Mouse (Mus musculus) spleen, adult 18-20 months (tissue): Measurements from ENCODE around the gene Mstn.
A peak's percentile ranks its signal among the peaks of the same experiment; 100 is the strongest.

Source experiments
- DNase-seq, 2 experiments: peaks; one replicate each; pipeline ENCODE4 v3.0.0; 2022; ENCODE audit warnings: mixed read lengths in 2 of 2

Mstn gene

DNA sequence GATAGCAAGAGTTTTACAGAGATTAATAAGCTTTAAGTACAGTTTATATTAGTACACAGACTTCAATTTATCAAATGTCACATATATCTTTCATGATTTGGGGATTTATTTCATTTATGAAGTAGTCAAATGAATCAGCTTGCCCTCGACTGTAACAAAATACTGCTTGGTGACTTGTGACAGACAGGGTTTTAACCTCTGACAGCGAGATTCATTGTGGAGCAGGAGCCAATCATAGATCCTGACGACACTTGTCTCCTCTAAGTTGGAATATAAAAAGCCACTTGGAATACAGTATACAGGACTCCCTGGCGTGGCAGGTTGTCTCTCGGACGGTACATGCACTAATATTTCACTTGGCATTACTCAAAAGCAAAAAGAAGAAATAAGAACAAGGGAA is at the start of gene Mstn:
TSS of gene Mstn (plus strand) at position 301 of the 400 bp plus-strand sequence.
- no peak for DNase-seq

DNA sequence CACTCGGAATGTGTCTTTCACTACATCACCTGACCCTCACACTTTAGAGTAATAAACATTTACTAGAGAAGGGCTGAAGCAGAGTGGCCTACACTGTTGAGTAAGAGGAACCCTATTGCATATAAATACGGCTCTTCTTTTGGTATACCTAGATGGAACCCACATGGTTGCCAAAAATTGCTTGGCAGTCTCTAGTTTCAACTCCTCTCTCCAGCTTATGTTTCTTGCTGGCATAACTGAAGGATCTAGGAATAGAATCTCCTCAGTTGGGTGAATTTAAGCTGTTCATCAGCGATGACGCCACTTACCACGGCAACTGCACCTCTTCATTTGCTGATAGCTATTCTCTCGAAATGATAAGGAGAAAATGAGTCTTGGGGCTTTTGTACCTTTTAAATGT is 46.7 kb upstream of the Mstn start:
- no peak for DNase-seq

DNA sequence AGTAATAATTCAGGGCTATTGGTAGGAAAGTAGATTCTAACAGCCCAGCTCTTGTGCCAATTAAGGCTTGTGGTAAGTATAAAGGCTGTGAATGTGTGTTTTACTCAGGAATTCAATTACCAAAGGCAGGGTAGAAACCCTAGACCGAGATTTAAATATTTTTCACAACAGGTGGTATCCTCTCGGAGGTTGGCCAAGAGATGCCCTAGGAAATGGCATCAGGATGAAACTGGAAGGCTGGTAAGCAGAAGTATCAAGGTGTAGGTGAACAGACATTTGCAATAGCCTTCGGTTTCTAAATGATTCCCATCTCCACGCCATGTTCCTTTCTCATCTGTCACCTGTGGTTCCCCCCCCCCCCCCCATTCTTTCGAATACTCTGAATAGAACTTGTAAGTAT is 45.8 kb upstream of the Mstn start:
- DNase-seq, result no peak

DNA sequence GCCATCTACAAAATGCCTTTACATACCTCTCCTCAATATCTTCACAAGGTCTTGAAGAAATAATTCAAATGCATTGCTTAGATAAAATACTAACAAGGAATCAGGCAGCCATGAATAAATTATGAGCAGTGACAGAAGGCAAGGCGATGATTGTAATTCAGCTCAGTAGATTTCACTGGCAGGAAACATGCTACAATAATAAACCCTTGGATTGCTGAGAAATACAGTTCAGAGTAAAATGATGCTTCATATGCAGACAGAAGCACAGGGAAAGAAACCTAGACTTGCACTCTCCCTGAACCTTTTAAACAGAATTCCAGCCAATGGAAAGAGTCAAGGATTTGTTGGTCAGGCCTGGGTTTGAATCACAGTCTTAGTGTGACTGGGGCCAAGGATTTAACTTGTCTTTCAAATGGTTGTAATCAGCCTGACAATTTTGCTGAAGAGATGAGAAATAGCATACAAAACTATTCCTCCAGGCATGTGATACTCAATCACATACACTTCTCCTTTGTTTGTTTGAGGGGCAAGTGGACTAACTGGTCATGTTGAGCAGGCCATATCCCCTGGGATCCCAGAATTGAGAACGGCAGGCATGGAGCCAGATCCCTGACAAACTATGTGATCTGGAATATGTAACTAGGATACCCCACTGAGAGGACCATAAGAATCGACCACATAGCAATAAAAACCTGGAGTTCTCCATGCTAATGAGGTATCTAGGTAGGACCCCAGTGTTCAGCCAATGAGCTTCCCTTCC is 42.5 kb upstream of the Mstn start:
- no peak for DNase-seq

DNA sequence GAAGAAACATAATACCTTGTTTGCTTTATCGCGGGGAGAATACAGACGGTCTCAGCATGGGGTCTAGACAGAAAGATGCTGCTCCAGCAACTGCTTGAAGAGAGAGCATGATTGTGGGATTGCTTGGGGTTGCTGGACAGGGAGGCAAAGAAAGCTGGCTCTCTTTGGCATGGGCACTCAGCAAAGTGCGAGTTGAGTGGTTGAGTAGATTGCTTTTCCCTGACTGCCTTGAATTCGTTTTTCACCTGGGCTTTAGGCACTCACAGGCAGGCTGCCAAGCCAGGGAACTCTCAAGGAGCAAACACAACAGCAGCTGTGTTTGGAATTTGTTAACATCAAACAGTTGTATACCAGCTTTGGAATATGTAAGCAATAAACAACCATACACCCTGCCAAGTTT is 41.4 kb upstream of the Mstn start, which contains the start of gene 1700019D03Rik:
TSS of gene 1700019D03Rik (minus strand) at position 101 of the 400 bp plus-strand sequence.
- DNase-seq, result no peak

DNA sequence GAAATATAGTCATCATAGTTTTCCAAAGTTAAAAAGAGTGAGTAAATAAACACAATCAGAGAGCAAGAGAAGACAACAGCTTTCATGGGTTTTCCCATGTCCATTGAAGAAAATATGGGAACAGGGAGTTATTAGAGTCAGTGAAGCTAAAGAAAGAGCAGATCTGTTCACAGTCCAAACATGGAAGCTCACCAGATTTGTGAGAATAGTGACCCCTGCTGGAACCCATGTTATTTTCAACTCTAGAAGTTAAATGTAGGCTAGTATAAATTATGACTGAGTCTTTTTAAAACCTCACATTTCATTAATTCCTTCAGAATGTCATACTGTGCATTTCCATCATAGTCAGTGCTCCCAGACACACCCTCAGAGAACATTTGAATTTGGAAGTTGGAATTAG is 28.9 kb upstream of the Mstn start:
- no peak for DNase-seq

DNA sequence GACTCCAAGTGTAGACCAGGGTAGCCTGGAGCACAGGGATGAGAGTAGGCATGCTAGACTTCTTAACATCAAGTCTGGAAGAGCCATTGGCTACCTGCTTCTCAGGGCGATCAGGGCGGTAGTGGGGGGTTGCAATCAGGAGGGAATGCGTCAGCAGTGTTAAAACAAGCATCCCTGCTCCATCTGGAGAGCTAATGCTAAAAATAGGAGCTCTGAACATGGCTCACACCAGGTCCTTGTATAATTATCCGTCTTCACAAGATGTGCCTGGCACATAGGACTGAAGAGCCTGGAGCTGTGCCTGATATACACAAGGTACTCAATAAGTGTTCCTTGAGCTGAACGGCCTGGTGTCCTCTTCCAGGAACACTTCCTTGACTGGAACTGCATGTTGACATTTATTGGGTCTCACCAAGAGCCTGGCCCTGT is 24.0 kb upstream of the Mstn start:
- no peak for DNase-seq

DNA sequence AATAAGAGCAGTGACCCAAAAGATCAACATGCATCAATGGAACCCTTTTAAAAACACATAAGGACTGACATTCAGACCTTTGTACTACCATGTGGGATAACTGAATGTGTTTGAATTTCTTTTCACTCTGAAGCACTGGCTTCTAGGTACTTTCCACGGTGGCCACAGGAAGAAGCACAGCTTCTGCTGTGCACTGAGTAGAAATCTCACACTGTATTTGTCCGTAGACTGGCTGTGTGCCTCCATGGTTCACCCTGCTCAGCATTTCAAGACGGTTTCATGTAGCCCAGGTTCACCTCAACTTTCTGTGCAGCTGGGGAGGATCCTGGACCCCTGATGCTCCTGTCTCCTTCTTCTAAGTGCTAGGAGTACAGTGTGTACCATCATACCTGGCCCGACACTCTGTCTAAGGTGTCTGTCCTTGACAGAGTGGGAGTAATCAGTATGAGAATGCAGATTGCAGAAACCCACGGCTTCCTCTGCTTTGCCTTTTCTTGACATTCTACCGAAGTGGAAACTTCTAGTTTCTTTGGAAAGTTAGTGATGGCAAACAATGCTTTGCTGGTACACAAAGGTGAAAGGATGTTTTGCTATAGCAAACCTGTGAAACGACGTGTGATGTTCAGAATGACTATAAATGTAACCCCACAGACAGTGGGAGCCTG is 11.5 kb upstream of the Mstn start:
- DNase-seq, result no peak

DNA sequence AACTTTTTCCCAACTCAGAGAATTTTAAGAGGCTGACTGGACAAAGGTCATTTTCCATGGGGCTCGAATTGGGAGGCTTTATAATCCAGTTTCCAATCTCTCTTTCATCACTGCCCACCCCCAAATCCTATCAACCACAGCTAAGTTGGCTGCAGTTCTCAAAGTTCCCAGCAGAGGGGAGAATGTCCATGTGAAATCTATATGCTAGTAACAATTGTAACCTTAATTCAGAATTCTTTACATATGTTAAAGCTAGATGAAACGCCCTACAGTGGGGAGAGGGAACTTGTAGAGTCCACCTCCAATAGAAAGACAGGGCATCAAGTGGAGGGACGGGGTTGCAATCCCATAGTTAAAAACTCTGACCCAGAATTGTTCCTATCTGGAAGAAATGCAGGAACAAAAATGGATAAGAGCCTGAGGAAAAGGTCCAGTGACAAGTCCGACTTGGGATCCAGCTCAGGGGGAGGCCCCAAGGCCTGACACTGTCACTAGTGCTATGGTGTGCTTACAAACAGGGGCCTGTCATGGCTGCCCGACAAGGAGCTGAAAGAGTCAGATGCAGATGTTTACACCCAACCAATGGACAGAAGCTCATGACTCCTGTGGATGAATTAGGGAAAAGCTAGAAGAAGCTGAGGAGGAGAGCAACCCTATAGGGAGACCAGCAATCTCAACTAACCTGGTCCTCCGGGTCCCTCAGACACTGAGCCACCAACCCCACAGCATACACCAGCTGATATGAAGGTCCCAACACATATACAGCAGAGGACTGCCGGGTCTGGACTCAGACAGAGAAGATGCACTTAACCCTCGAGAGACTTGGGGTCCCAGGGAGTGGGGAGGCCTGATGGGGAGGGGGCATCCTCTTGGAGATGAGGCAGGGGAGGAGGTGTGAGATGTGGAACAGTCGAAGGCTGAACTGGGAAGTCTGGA is 8.1 kb upstream of the Mstn start:
- DNase-seq, result peak; percentile 9 to 63

DNA sequence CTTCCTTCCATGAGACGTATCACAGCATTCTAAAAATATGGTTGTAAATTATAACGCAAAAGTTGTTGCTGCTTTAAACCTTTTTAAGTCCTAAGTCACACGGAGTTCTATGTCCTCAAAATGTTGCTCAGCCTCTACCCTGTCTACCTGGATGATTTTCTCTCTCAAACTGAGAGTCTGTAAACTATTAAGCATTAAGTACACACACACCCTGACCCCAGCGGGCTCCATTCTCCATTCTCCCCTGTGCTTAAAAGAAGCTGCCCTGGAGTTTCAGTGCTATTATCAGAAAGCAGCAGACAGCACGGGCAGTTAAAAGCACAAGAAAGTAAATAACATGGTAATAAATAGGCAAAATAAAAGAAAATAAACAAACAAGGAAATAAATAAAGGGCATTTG is 2.3 kb upstream of the Mstn start:
- no peak for DNase-seq

DNA sequence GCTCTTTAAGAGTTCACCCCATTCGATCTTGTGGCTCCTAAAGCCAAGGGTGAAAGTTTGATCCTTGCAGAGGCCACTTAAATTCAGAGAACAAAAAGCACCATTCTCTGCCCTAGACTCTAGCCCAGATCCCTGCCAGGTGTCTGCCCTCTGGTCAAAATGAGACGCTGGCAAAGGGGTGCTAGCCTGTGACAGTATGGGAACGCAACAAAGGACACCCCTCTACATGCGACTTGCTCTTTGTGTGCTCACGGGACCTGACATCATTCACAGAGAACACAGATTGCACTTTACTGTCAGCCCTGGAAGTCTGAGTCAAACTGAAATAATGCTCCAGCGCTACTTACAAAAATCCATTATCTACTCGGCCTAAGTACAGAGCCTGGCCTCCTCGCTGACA is 941 bp upstream of the Mstn start:
- DNase-seq, result no peak

DNA sequence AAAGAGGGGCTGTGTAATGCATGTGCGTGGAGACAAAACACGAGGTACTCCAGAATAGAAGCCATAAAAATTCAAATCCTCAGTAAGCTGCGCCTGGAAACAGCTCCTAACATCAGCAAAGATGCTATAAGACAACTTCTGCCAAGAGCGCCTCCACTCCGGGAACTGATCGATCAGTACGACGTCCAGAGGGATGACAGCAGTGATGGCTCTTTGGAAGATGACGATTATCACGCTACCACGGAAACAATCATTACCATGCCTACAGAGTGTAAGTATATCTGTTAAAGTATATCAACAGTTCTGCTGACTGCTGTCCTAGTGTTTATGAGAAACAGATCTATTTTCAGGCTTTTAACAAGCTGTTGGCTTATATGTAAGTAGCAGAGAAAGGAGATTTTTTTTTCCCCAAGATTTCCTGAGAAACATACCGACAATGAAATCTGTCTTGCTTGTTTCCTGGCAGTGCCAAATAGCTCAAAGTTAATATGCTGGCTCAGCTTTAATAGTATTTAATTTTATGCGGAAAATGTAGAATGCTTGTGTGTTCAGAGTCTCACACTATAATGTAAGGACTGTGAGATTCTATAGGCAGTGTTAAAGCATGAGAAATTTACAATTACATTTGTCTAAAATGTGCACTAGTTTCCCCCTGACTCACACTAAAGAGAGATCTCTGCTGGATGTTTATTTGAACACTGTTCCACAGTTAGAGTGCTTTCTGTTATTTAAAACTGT is 600 bp downstream of the Mstn start:
- no peak for DNase-seq

DNA sequence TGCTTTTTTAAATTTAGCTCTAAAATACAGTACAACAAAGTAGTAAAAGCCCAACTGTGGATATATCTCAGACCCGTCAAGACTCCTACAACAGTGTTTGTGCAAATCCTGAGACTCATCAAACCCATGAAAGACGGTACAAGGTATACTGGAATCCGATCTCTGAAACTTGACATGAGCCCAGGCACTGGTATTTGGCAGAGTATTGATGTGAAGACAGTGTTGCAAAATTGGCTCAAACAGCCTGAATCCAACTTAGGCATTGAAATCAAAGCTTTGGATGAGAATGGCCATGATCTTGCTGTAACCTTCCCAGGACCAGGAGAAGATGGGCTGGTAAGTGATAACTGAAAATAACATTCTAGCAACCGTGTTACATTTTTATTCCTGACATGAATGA is 2.5 kb downstream of the Mstn start:
- DNase-seq, result no peak

DNA sequence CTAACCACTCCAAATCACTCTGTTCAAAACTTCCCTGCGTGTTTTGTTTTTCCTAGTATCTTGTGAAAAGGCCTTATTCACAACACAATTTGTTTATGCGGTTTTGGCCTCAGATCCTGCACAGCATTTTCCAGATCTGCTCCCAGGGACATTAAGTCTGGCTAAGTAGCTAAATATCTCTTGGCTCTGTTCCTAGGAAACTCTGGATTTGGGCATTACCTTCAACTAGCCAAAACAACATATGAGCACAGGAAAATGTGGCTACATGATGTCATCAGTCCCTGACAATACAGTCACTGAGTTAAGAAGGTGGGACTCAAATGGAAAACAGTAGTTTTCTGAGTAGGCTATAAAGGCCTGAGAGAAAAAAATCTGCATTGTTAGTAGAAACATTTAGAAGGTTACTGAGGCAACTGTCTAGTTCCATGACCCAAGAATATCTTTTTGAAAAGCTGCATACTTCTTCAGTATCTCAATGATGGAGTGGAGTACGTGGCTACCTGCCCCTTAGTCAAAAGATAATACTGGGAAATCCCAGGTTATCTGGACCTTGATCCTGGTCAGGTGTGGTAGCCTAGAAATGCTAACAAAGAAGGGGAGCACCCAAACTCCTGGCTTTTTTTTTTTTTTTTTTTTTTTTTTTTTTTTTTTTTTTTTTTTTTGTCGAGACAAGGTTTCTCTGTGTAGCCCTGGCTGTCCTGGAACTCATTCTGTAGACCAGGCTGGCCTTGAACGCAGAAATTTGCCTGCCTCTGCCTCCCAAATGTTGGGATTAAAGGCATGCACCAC is 8.5 kb downstream of the Mstn start:
- DNase-seq, result no peak

DNA sequence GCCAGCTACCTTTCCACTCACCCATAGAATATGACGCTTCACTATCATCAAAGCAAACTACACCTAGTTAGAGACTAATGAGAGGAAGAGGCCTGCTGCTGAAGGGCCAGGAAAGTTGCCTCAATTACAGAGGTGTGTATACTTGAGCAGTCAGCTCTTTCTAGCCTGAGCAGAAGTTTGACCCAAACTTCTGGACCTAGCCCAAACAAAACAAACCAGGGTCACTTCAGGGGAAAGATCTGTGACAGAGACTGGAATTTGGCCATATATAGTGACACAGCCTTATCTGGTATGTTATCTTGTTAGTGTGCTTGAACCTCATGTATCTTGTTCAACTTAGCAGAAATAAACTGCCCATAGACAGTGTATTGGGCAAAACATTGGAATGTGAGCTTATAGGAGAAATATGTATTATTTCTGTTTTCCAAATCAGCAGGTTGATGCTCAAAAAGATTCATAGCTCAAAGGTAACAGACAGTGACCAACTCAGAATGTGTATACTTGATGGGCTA is 9.3 kb downstream of the Mstn start:
- no peak for DNase-seq

DNA sequence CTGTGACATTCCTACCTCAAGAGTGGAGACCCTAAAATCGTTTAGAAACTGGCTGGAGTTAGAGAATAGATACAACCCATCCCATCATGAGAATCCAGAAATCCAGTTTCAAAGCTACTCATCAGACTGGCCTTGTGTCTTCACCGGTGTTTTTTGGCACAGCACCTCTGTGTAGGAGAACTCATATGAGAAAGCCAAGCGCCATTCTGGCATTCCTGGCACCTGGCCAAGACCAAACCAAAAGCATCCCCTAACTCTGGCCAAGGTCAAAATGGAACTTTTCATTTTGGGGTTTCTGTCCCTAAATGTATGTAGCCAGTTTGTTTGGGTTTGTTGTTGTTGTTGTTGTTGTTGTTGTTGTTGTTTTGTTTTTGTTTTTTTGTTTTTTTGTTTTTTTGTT is 15.2 kb downstream of the Mstn start:
- no peak for DNase-seq

DNA sequence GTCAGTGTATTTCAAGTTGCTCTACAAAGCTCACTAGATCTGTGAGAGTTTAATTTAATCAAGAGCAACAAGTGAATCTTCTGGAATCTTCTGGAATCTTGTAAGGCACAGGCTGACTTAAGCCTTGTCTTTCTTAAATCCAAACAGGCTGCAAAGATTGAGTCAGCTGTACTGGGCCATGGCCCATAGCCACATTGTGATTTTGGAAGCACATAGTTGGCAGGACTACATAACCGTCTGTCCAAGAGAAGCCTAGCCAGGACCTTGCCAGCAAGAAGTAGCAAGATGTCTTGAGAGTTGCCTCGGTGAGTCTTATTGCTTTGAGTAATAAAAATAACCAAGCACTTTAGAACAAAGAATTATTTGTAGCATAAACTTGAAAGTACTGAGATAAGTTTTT is 18.4 kb downstream of the Mstn start:
- DNase-seq, result no peak

DNA sequence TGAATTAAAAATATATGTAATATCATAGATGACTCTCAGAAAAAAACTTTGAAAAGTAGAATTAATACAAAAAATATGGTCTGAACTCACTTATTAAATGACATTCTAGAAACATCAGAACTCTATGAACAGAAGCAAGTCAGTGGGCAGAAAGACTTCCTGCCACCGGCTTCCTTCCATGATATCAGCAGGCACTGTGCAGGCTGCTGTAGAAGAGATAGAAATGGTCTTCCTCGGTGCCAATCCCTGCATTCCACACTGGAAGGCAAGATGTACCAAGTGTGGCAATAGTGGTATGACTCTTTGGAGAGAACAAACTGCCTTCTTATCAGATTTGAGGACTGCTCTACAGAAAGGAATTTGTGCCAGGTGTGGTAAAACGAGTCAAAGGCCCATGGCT is 19.2 kb downstream of the Mstn start:
- DNase-seq, result no peak

DNA sequence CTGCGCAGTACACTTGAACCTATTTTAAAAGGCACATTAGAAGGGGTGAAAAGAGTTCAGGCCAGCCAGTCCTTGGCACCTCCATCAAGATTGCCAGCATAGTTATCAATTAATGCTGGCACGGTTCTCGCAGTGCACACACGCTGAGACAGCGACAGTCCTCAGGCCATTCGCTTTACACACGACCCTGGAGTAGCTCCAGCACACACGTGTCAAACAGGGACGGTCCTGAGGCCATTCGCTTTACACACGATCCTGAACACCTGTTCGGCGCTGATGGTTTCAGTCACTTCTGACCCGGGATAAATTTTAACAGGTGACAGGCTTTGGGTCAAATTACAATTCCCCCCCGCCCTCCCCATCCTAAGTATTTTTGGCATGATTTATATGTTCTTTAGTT is 23.8 kb downstream of the Mstn start:
- no peak for DNase-seq

DNA sequence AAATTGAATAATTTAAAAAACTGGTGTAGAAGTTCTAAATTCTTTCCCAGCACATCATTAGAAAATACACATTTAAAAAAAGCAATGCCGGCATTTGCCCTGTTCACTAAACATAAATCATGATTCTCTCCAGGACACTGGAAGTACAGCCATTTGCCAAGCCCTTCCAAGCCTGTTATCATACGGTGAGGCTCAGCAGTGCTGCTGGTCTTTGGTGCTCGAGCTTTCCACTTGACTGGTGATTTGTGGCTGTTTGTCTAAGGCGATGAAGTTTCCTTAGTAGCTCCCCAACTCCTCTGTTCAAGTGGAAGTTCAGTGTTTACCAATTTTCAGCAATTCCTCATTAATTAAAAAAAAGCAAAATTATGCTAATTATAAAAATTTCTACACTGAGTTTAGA is 24.6 kb downstream of the Mstn start:
- DNase-seq, result no peak

DNA sequence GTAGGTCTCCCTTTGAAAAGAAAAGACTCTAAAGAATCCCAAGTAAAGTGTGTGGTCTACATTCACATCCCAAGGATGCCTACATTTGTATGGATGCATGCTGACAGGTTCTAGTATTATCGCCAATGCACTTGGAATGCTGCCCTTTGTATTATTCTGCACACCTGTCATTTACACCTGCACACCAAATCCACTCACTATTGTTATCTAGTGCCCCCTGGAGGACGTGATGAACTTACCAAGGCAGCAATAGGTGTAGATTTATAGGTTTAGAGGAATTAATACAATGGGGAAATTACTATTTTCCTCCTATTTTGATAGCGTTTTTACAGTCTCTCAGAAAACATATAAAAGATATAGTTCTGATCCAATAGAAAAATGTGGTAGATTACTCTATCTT is 31.7 kb downstream of the Mstn start:
- DNase-seq, result peak in 1 of 2 experiments; percentile 4

DNA sequence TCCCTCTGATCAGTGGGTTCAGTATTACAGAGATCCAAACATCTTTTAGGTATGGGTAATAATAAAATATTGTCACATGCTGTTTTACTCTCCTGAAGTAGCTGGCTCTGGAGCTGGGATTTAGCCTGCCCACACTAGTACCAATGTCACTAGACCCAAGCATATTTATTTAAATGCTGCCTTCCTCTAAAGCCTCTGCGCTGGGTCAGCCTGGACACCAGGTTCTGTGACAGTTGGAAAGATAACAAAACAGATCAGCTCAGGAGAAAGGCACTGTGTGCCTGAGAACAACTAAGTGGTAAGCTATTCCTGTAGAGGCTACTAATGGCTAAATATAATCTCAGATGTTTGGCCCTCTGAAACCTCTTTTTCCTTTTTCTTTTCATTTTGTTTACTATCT is 49.1 kb downstream of the Mstn start:
- DNase-seq, result no peak
